Mouse (Mus musculus) liver, postnatal 0 days (tissue): ENCODE measurements around the gene Plxna4. TPM values are rescaled to one million over a fixed set of nuclear protein-coding genes. Genes with fewer than 3 reads are reported as not detected.

Experiments
- ATAC-seq: fragments of 200-750 bp; cut with Nextera tagmentation; 2 replicates; pipeline ENCODE4 v1.8.0; 2017; ENCODE audit warnings: mild to moderate bottlenecking, moderate library complexity
- DNase-seq: peaks from one replicate; pipeline ENCODE4 v3.0.0-alpha.2; 2016
- H3K27ac ChIP-seq: fragments of 300-500 bp; sonication (generic); 2 replicates; pipeline ENCODE4 v1.5.1; 2014; ENCODE audit warnings: antibody characterized with exemption, moderate library complexity, mild to moderate bottlenecking, low read depth
- H3K27me3 ChIP-seq: fragments of 300-500 bp; sonication (generic); 2 replicates; pipeline ENCODE4 v1.6.1; 2014; ENCODE audit warnings: low read length, control low read depth, mixed read lengths; ENCODE audit not compliant: insufficient read depth
- H3K36me3 ChIP-seq: fragments of 300-500 bp; sonication (generic); replicated peaks from 2 replicates; pipeline ENCODE4 v1.6.1; 2014; ENCODE audit warnings: mild to moderate bottlenecking, control low read depth, low read length, moderate library complexity, mixed read lengths; ENCODE audit not compliant: insufficient read depth
- H3K4me1 ChIP-seq: fragments of 300-500 bp; sonication (generic); 2 replicates; pipeline ENCODE4 v1.6.1; 2014; ENCODE audit warnings: antibody characterized with exemption, mild to moderate bottlenecking, control low read depth; ENCODE audit not compliant: insufficient read depth
- H3K4me2 ChIP-seq: fragments of 300-500 bp; sonication (generic); 2 replicates; pipeline ENCODE4 v1.6.1; 2014; ENCODE audit warnings: low read depth, mild to moderate bottlenecking, low read length, moderate library complexity, mixed read lengths
- H3K4me3 ChIP-seq: fragments of 300-500 bp; sonication (generic); 2 replicates; pipeline ENCODE4 v1.5.1; 2014; ENCODE audit warnings: low read depth, low read length
- H3K9ac ChIP-seq: fragments of 300-500 bp; sonication (generic); replicated peaks from 2 replicates; pipeline ENCODE4 v1.6.1; 2014; ENCODE audit warnings: mild to moderate bottlenecking, moderate library complexity
- H3K9me3 ChIP-seq: fragments of 300-500 bp; sonication (generic); 2 replicates; pipeline ENCODE4 v1.6.1; 2016; ENCODE audit warnings: mild to moderate bottlenecking, control low read depth, low read length, mixed read lengths
- CTCF ChIP-seq: sonication (generic); IDR thresholded peaks from 2 replicates; pipeline ENCODE4 v1.5.1; 2016; ENCODE audit warnings: antibody characterized with exemption, low read depth
- EP300 ChIP-seq: IDR thresholded peaks from 2 replicates; pipeline ENCODE4 v1.6.1; 2016; ENCODE audit warnings: antibody characterized with exemption, low read depth, mild to moderate bottlenecking
- WGBS: fragments of 180-500 bp; shearing (Covaris S2); extraction: QIAGEN DNeasy Blood & Tissue Kit; methylation state at CpG from one replicate; pipeline ENCODE4 v1.1.7; 2014; ENCODE audit not compliant: insufficient replicate concordance; 5-methylcytosine and 5-hydroxymethylcytosine counted together
- polyA plus RNA-seq: library from polyadenylated mRNA; unstranded; fragments of >200 nt; fragmentation: Nextera tagmentation; extraction: Ambion mirVana; gene quantifications from 2 replicates; pipeline ENCODE4 v1.2.1, GENCODE M21; 2015

The Plxna4 gene
- polyA plus RNA-seq, 1 experiment from 2014 or later = 0.36 TPM

GRCm38 (mm10) chr6:32139537-32139936 lies 448.5 kb downstream of the Plxna4 start:
- no peak overlapping the region for H3K4me2 ChIP-seq
- no peaks in the 10 kb centered on the region for H3K9me3 ChIP-seq
- no peak for DNase-seq
- no peaks in the 10 kb centered on the region for H3K27me3 ChIP-seq
- no peak overlapping the region for H3K9ac ChIP-seq
- 72% methylated on average over 3 of the region's 3 CpGs for WGBS
- no peak overlapping the region for H3K4me3 ChIP-seq
- no peaks in the 10 kb centered on the region for H3K36me3 ChIP-seq
- TF ChIP-seq EP300 = no peak
- no peak overlapping the region for H3K27ac ChIP-seq
- H3K4me1 ChIP-seq = no peaks in the 10 kb centered on the region
- ATAC-seq = no peak

- no peaks in the 10 kb centered on the region for H3K27me3 ChIP-seq
- TF ChIP-seq CTCF (no peak), EP300 (no peak)
- DNase-seq (no peak), ATAC-seq (no peak)
- no peaks in the 10 kb centered on the region for H3K9me3 ChIP-seq
- H3K36me3 ChIP-seq = no peaks in the 10 kb centered on the region
- H3K4me2 ChIP-seq = no peak overlapping the region
- WGBS = 58% methylated on average over 6 of the region's 6 CpGs
- H3K4me3 ChIP-seq = no peak overlapping the region
- H3K9ac ChIP-seq = no peak overlapping the region
- H3K4me1 ChIP-seq = no peaks in the 10 kb centered on the region
- no peak overlapping the region for H3K27ac ChIP-seq
These were observed 461.1 kb downstream of the Plxna4 start for GRCm38 (mm10) chr6:32126914-32127313.

DNA sequence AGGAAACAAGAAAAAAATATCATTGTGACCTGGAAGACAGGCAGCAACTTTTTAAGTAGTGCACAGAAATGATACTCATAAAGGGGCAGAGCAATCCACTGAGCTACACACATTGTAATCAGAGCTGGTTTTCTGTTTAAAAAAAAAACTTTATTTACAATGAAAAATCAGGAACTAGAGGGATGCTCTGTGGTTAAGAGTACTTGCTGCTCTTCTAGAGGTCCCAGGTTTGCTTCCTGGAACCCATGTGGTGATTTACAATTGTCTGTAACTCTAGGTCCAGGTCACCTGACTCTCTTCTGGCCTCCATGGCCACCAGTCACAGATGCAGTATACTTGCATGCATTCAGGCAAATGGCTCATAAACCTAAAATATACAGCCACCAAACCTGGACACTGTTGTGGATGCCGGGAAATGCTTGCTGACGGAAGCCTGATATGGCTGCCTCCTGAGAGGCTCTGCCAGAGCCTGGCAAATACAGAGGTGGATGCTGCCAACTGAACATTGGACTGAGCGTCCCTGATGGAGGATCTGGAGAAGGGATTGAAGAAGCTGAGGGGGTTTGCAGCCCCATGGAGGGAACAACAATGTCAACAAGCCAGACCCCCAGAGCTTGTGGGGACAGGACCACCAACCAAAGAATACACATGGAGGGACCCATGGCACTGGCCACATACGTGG lies 465.3 kb downstream of the Plxna4 start:
- 83% methylated on average over 4 of the region's 4 CpGs for WGBS
- TF ChIP-seq CTCF (no peak), EP300 (no peak)
- Histone ChIP-seq H3K4me2 (no peak overlapping the region), H3K9me3 (no peaks in the 10 kb centered on the region), H3K27me3 (no peaks in the 10 kb centered on the region), H3K4me1 (no peaks in the 10 kb centered on the region), H3K4me3 (no peak overlapping the region), H3K27ac (no peak overlapping the region), H3K9ac (no peak overlapping the region), H3K36me3 (no peaks in the 10 kb centered on the region)
- ATAC-seq (no peak), DNase-seq (no peak)

- TF ChIP-seq CTCF (no peak), EP300 (no peak)
- 48% methylated on average over 1 of the region's 1 CpGs for WGBS
- Histone ChIP-seq H3K4me3 (no peak overlapping the region), H3K9me3 (no peaks in the 10 kb centered on the region), H3K4me2 (no peak overlapping the region), H3K36me3 (no peaks in the 10 kb centered on the region), H3K4me1 (no peaks in the 10 kb centered on the region), H3K27me3 (no peaks in the 10 kb centered on the region), H3K27ac (no peak overlapping the region), H3K9ac (no peak overlapping the region)
- ATAC-seq = no peak
- DNase-seq = no peak
These were observed 467.1 kb downstream of the Plxna4 start for GRCm38 (mm10) chr6:32120931-32121330.

DNA sequence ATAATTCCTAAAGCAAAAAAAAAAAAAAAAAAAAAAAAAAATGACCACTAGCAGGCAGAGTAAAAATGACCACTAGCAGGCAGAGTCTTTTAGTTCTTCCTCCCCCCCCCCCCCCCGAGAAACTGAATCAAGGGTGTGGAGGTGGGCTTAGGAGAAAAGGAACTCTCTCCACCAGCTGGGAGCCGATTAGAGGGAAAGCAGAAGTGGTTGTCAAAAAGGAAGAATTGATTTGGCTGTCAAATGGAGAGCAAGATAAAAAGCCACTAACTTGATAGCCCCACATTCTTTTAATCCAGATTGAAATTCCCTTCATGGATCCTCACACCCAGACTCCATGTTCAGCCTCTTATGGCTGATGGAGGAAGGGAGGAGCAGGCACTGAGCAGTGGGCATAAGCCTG lies 478.8 kb downstream of the Plxna4 start:
- Histone ChIP-seq H3K9me3 (no peaks in the 10 kb centered on the region), H3K9ac (no peak overlapping the region), H3K4me3 (no peak overlapping the region), H3K27me3 (no peaks in the 10 kb centered on the region), H3K4me2 (no peak overlapping the region), H3K27ac (no peak overlapping the region), H3K36me3 (no peaks in the 10 kb centered on the region), H3K4me1 (no peaks in the 10 kb centered on the region)
- no peak for ATAC-seq
- no peak for DNase-seq
- WGBS = 17% methylated on average over 2 of the region's 2 CpGs
- no peak for TF ChIP-seq EP300
- no peak for TF ChIP-seq CTCF

GRCm38 (mm10) chr6:32105547-32106275 lies 482.3 kb downstream of the Plxna4 start:
- Histone ChIP-seq H3K4me3 (no peak overlapping the region), H3K9ac (no peak overlapping the region), H3K9me3 (no peaks in the 10 kb centered on the region), H3K27ac (no peak overlapping the region), H3K36me3 (no peaks in the 10 kb centered on the region), H3K4me1 (no peaks in the 10 kb centered on the region), H3K4me2 (no peak overlapping the region), H3K27me3 (no peaks in the 10 kb centered on the region)
- TF ChIP-seq EP300 (no peak), CTCF (no peak)
- 57% methylated on average over 9 of the region's 9 CpGs for WGBS
- DNase-seq (no peak), ATAC-seq (no peak)
